In genomic region chr3:85842177-85842880, GRCm38 (mm10) we compare ENCODE assay signal across 10 mouse cellular contexts. TPM values are rescaled to one million over a fixed set of nuclear protein-coding genes. Genes with fewer than 3 reads are reported as not detected.
A peak's percentile ranks its signal among the peaks of the same experiment; 100 is the strongest.
DNase-seq lines count a peak whose midpoint lies in the region; ATAC-seq lines count a peak whose summit lies in the region.
"Had no signal": no experiment of that assay in that cellular context is flagged by ENCODE, and none has a peak within 500 bp of the region (broad histone marks: within the 10 kb centered on the region; RNA-seq: fewer than 3 reads in every experiment).

No protein-coding gene starts in this region.

- no peaks in the 10 kb centered on the region for H3K9me3 ChIP-seq in lung, embryonic 15.5 days
- H3K9me3 ChIP-seq in hindbrain, embryonic 14.5 days (ENCODE audit: control insufficient read depth, low read length): no peaks in the 10 kb centered on the region
- no peaks in the 10 kb centered on the region for H3K9me3 ChIP-seq in stomach, embryonic 16.5 days (replicated peaks; ENCODE audit: control insufficient read depth, low read length)

- WGBS in lung, embryonic 15.5 days: 20% methylated on average over 9 of the region's 9 CpGs
- WGBS in hindbrain, embryonic 14.5 days: 54% methylated on average over 9 of the region's 9 CpGs
- 27% methylated on average over 9 of the region's 9 CpGs for WGBS in stomach, embryonic 16.5 days

- ATAC-seq in frontal cortex, adult (ENCODE audit: low TSS enrichment): peak; percentile 90
- ATAC-seq in lung, embryonic 15.5 days (ENCODE audit: borderline replicate concordance, extremely low read depth, low FRiP score, low TSS enrichment): no peak
- no peak for ATAC-seq in hindbrain, embryonic 14.5 days (ENCODE audit: low FRiP score)
- 0 out of 2 replicates have a peak, but pooled peaks have one; percentile 11 for ATAC-seq in stomach, embryonic 16.5 days (ENCODE audit: insufficient read depth, low FRiP score)

- no peaks in the 10 kb centered on the region for H3K36me3 ChIP-seq in lung, embryonic 15.5 days
- no peaks in the 10 kb centered on the region for H3K36me3 ChIP-seq in hindbrain, embryonic 14.5 days (replicated peaks; ENCODE audit: control insufficient read depth, insufficient read depth)
- no peaks in the 10 kb centered on the region for H3K36me3 ChIP-seq in stomach, embryonic 16.5 days (ENCODE audit: control insufficient read depth, insufficient read depth, low read length)

- no peak overlapping the region for H3K9ac ChIP-seq in lung, embryonic 15.5 days
- H3K9ac ChIP-seq in hindbrain, embryonic 14.5 days: no peak overlapping the region
- peak overlapping the region; percentile 12; the same call in 1 of the 2 replicates for H3K9ac ChIP-seq in stomach, embryonic 16.5 days (ENCODE audit: low read length)

- no peak for DNase-seq in frontal cortex, postnatal 10 days (ENCODE audit: low spot score in 2 of 2)
- no peak for DNase-seq in lung, postnatal 10 days
- DNase-seq in hindbrain, embryonic 14.5 days (ENCODE audit: low spot score): no peak
- no peak for DNase-seq in adrenal gland, postnatal 36 days
- no peak for DNase-seq in gastrocnemius, postnatal 36 days
- DNase-seq: cerebellum, adult 9-10 months; left cerebral cortex, postnatal 4 days had no signal

- H3K27me3 ChIP-seq in lung, embryonic 15.5 days: no peaks in the 10 kb centered on the region
- no peaks in the 10 kb centered on the region for H3K27me3 ChIP-seq in hindbrain, embryonic 14.5 days (ENCODE audit: control insufficient read depth, insufficient read depth, low read length)
- no peaks in the 10 kb centered on the region for H3K27me3 ChIP-seq in stomach, embryonic 16.5 days (ENCODE audit: control insufficient read depth, insufficient read depth, low read length)

- H3K4me2 ChIP-seq in lung, embryonic 15.5 days: no peak overlapping the region
- no peak overlapping the region for H3K4me2 ChIP-seq in hindbrain, embryonic 14.5 days (replicated peaks)
- H3K4me2 ChIP-seq in stomach, embryonic 16.5 days (ENCODE audit: low read depth, low read length): peak overlapping the region; percentile 25; the same call in 1 of the 2 replicates

- peaks cover 9% of the 10 kb centered on the region for H3K4me1 ChIP-seq in lung, embryonic 15.5 days
- 0 out of 2 replicates have a peak, but pooled peaks cover 4% of the 10 kb centered on the region for H3K4me1 ChIP-seq in hindbrain, embryonic 14.5 days (replicated peaks; ENCODE audit: control insufficient read depth, insufficient read depth, low read length)
- peaks cover 13% of the 10 kb centered on the region for H3K4me1 ChIP-seq in stomach, embryonic 16.5 days (ENCODE audit: control insufficient read depth, insufficient read depth, low read length)

- intact Hi-C loops in gastrocnemius, postnatal 36 days (cut with DNase I): no loop called here

- H3K27ac ChIP-seq in lung, embryonic 15.5 days: peak overlapping the region; percentile 66
- peak overlapping the region; percentile 58 for H3K27ac ChIP-seq in hindbrain, embryonic 14.5 days
- peak overlapping the region; percentile 75 for H3K27ac ChIP-seq in stomach, embryonic 16.5 days (ENCODE audit: low read length)

- H3K4me3 ChIP-seq in lung, embryonic 15.5 days: no peak overlapping the region
- no peak overlapping the region for H3K4me3 ChIP-seq in hindbrain, embryonic 14.5 days (replicated peaks; ENCODE audit: low read length)
- no peak overlapping the region for H3K4me3 ChIP-seq in stomach, embryonic 16.5 days (replicated peaks; ENCODE audit: low read length)

RNA-seq across cellular contexts. Expression of gene Fam160a1, which starts 25.2 kb away (rescaled TPM):
- polyA plus RNA-seq in lung, embryonic 15.5 days (2015; fragmentation: Nextera tagmentation; extraction: Ambion mirVana): 2.9 and 3.1 TPM in 2 replicates
- polyA plus RNA-seq in hindbrain, embryonic 14.5 days (2014; fragmentation: Nextera tagmentation; extraction: Ambion mirVana): 0.37 and 0.51 TPM in 2 replicates
- 7.5 and 8.9 TPM in 2 replicates for polyA plus RNA-seq in stomach, embryonic 16.5 days (2015; fragmentation: Nextera tagmentation; extraction: Ambion mirVana)
- 1 to 10 TPM; 5.1 to 7.1 TPM for total RNA-seq in adrenal gland, postnatal 36 days (2021)
- total RNA-seq in gastrocnemius, postnatal 36 days (2021): 10 to 100 TPM; 55.5 to 57.7 TPM

RNA-seq across cellular contexts. Expression of gene Glt28d2, which starts 45.0 kb away (rescaled TPM):
- 1.6 and 2.0 TPM in 2 replicates for polyA plus RNA-seq in lung, embryonic 15.5 days (2015; fragmentation: Nextera tagmentation; extraction: Ambion mirVana)
- polyA plus RNA-seq in hindbrain, embryonic 14.5 days (2014; fragmentation: Nextera tagmentation; extraction: Ambion mirVana): 0.37 and 0.53 TPM in 2 replicates
- 3.8 and 4.8 TPM in 2 replicates for polyA plus RNA-seq in stomach, embryonic 16.5 days (2015; fragmentation: Nextera tagmentation; extraction: Ambion mirVana)
- 1 to 10 TPM; 1.6 TPM for total RNA-seq in adrenal gland, postnatal 36 days (2021)
- 1 to 10 TPM; 5.3 to 8.5 TPM for total RNA-seq in gastrocnemius, postnatal 36 days (2021)

RNA-seq across cellular contexts. Expression of gene Gm37240, which starts 45.0 kb away (rescaled TPM):
- polyA plus RNA-seq in lung, embryonic 15.5 days (2015; fragmentation: Nextera tagmentation; extraction: Ambion mirVana): 7.0 and 8.8 TPM in 2 replicates
- polyA plus RNA-seq in hindbrain, embryonic 14.5 days (2014; fragmentation: Nextera tagmentation; extraction: Ambion mirVana): 0.94 and 1.3 TPM in 2 replicates
- 11.4 and 13.0 TPM in 2 replicates for polyA plus RNA-seq in stomach, embryonic 16.5 days (2015; fragmentation: Nextera tagmentation; extraction: Ambion mirVana)
- total RNA-seq in adrenal gland, postnatal 36 days (2021): 1 to 10 TPM; 2.5 to 4.5 TPM
- total RNA-seq in gastrocnemius, postnatal 36 days (2021): 10 to 100 TPM; 35.6 to 41.7 TPM

Comparison
In these comparisons a context has a peak if more than half of its experiments do, and no peak if none do; other contexts are left out.
1. ATAC-seq: peak in frontal cortex, adult (single experiment) and stomach, embryonic 16.5 days (single experiment); none in lung, embryonic 15.5 days (single experiment) and hindbrain, embryonic 14.5 days (single experiment).
2. Peak in every context shown above with its lines, with median percentiles within 50 percentile points of each other: H3K27ac ChIP-seq.